Mouse (Mus musculus): ENCODE measurements around the gene Nexn. TPM values are rescaled to one million over a fixed set of nuclear protein-coding genes. Genes with fewer than 3 reads are reported as not detected.
"Not testable (repeated sequence)": the region's sequence is repeated elsewhere in the genome, so short reads cannot be mapped to it uniquely, and the experiment has no call there.

The Nexn gene
- polyA plus RNA-seq (2014; fragmentation: Nextera tagmentation; extraction: Ambion mirVana) = 5.4 and 6.1 TPM in 2 replicates

DNA sequence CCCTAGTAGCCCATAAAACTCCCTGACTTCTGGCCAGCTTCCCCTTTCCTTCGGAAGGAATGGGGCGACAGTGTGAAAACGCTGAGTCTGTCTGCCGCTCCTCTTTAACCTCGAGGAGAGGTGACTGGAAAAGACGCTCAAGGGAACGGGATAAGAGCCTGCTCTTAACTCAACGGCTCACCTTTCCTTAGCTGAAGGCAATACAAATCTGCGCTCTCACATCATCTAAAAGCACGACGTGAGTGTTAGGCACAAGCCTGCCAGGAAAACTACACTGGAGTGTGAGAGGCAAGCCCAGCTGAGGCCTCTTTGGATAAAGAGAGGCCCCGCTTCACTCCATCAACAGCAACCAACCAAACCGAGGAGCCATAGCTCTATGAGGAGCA lies at the start of gene Nexn:
Gene Nexn, minus strand, starts transcription at position 315 of the 386 bp plus-strand sequence.
- Histone ChIP-seq H3K9me3 (ENCODE audit: control insufficient read depth, low read length) (no peaks in the 10 kb centered on the region), H3K9ac (ENCODE audit: low read depth, low read length) (peak within 1 kb of the TSS; percentile 49), H3K4me2 (replicated peaks; ENCODE audit: low read depth, low read length) (peak within 1 kb of the TSS; percentile 96), H3K27ac (ENCODE audit: low read depth, low read length) (no peak within 1 kb of the TSS), H3K4me1 (replicated peaks; ENCODE audit: control insufficient read depth, insufficient read depth, low read length) (peaks cover 9% of the 10 kb centered on the region), H3K36me3 (ENCODE audit: control insufficient read depth, insufficient read depth, low read length) (no peaks in the 10 kb centered on the region), H3K27me3 (ENCODE audit: control insufficient read depth, insufficient read depth, low read length) (peaks cover 2% of the 10 kb centered on the region; the same call in 1 of the 2 replicates), H3K4me3 (ENCODE audit: low read depth, low read length) (peak within 1 kb of the TSS; percentile 51)
- ATAC-seq (ENCODE audit: low FRiP score) (peak; percentile 29), DNase-seq (ENCODE audit: low spot score) (peak; percentile 67)
- WGBS = 3% methylated on average over 13 of the region's 13 CpGs

GRCm38 (mm10) chr3:152315613-152316012 lies 49.5 kb upstream of the Nexn start:
- ATAC-seq (ENCODE audit: low FRiP score) = peak; percentile 82

GRCm38 (mm10) chr3:152314666-152315065 lies 48.5 kb upstream of the Nexn start:
- not testable (repeated sequence) for H3K36me3 ChIP-seq (ENCODE audit: control insufficient read depth, insufficient read depth, low read length); H3K27ac ChIP-seq (ENCODE audit: low read depth, low read length); ATAC-seq (ENCODE audit: low FRiP score); H3K4me1 ChIP-seq (replicated peaks; ENCODE audit: control insufficient read depth, insufficient read depth, low read length); H3K27me3 ChIP-seq (ENCODE audit: control insufficient read depth, insufficient read depth, low read length); H3K4me2 ChIP-seq (replicated peaks; ENCODE audit: low read depth, low read length); H3K9me3 ChIP-seq (ENCODE audit: control insufficient read depth, low read length); H3K4me3 ChIP-seq (ENCODE audit: low read depth, low read length); H3K9ac ChIP-seq (ENCODE audit: low read depth, low read length); DNase-seq (ENCODE audit: low spot score)
- 74% methylated on average over 14 of the region's 14 CpGs for WGBS

More at GRCm38 (mm10) chr3:152315613-152316012, 49.5 kb upstream of the Nexn start:
- Histone ChIP-seq H3K36me3 (ENCODE audit: control insufficient read depth, insufficient read depth, low read length) (0 out of 2 replicates have a peak, but pooled peaks cover under 1% of the 10 kb centered on the region), H3K4me3 (ENCODE audit: low read depth, low read length) (no peak overlapping the region), H3K4me2 (replicated peaks; ENCODE audit: low read depth, low read length) (no peak overlapping the region), H3K9ac (ENCODE audit: low read depth, low read length) (no peak overlapping the region), H3K4me1 (replicated peaks; ENCODE audit: control insufficient read depth, insufficient read depth, low read length) (no peaks in the 10 kb centered on the region), H3K27me3 (ENCODE audit: control insufficient read depth, insufficient read depth, low read length) (no peaks in the 10 kb centered on the region), H3K9me3 (ENCODE audit: control insufficient read depth, low read length) (no peaks in the 10 kb centered on the region), H3K27ac (ENCODE audit: low read depth, low read length) (no peak overlapping the region)
- peak; percentile 83 for DNase-seq (ENCODE audit: low spot score)
- WGBS = 9% methylated on average over 7 of the region's 7 CpGs

DNA sequence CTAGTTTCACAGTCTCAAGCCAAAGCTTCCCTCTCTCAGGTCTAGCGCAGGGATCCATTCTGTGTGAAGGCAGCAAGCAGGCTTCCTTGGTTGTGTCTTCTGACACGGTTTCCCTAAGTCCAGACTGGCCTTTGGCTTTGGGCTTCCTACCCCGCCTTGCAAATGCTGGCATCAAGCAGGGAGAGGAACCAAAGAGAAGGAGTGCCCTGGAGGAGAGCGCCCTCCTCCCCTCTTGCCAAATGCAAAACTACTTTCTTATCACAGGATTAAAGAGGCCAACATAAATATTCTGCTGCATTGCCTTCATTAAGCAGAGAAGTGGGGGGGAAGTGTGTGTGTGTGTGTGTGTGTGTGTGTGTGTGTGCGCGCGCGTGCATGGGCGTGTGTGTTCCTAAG lies 43.1 kb upstream of the Nexn start:
- 93% methylated on average over 9 of the region's 9 CpGs for WGBS
- H3K9ac ChIP-seq (ENCODE audit: low read depth, low read length) = no peak overlapping the region
- no peak overlapping the region for H3K4me3 ChIP-seq (ENCODE audit: low read depth, low read length)
- no peaks in the 10 kb centered on the region for H3K4me1 ChIP-seq (replicated peaks; ENCODE audit: control insufficient read depth, insufficient read depth, low read length)
- H3K27ac ChIP-seq (ENCODE audit: low read depth, low read length) = no peak overlapping the region
- no peaks in the 10 kb centered on the region for H3K36me3 ChIP-seq (ENCODE audit: control insufficient read depth, insufficient read depth, low read length)
- H3K27me3 ChIP-seq (ENCODE audit: control insufficient read depth, insufficient read depth, low read length) = no peaks in the 10 kb centered on the region
- no peak overlapping the region for H3K4me2 ChIP-seq (replicated peaks; ENCODE audit: low read depth, low read length)
- ATAC-seq (ENCODE audit: low FRiP score) = no peak
- H3K9me3 ChIP-seq (ENCODE audit: control insufficient read depth, low read length) = no peaks in the 10 kb centered on the region
- DNase-seq (ENCODE audit: low spot score) = no peak

DNA sequence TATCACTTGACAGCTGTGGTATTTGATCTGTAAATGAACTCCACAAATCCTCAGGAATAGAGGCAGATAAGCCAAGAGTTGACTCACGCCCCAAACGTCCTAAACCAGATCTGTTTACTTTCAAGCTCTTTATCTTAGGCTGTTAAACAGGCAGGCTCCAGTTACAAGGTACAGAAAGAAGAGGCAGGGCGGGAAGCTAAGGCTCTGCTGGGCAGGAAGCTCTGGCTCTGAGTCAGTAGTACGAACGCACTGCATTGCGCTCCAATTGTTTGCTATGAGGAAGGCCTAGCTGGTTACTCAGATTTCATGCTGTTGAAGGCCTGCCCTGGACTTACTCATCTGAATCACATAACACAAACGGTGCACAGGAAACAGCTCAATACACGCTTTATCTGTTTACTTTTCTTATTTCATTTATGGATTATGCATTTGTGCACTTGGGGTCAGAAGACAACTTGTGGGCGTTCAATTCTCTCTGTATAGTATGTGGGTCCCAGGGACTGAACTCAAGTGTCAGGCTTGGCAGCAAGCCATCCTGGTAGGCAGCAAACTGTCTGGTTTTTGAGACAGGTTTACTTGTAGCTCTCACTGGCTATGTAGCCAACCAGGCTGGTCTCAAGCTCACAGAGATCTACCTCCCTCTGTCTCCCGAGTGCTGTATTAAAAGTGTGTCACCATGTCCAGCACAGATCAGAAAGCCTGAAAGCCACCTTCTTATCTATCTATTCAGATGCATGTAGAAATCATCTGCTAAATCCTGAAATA lies 42.5 kb upstream of the Nexn start:
- Histone ChIP-seq H3K36me3 (ENCODE audit: control insufficient read depth, insufficient read depth, low read length) (no peaks in the 10 kb centered on the region), H3K27ac (ENCODE audit: low read depth, low read length) (no peak overlapping the region), H3K4me2 (replicated peaks; ENCODE audit: low read depth, low read length) (no peak overlapping the region), H3K27me3 (ENCODE audit: control insufficient read depth, insufficient read depth, low read length) (no peaks in the 10 kb centered on the region), H3K4me1 (replicated peaks; ENCODE audit: control insufficient read depth, insufficient read depth, low read length) (no peaks in the 10 kb centered on the region), H3K9ac (ENCODE audit: low read depth, low read length) (no peak overlapping the region), H3K4me3 (ENCODE audit: low read depth, low read length) (no peak overlapping the region), H3K9me3 (ENCODE audit: control insufficient read depth, low read length) (no peaks in the 10 kb centered on the region)
- no peak for DNase-seq (ENCODE audit: low spot score)
- no peak for ATAC-seq (ENCODE audit: low FRiP score)
- 71% methylated on average over 10 of the region's 10 CpGs for WGBS

GRCm38 (mm10) chr3:152305971-152306370 lies 39.8 kb upstream of the Nexn start:
- WGBS = 87% methylated on average over 4 of the region's 4 CpGs
- DNase-seq (ENCODE audit: low spot score) (no peak), ATAC-seq (ENCODE audit: low FRiP score) (no peak)
- H3K4me3 ChIP-seq (ENCODE audit: low read depth, low read length) = no peak overlapping the region
- H3K9me3 ChIP-seq (ENCODE audit: control insufficient read depth, low read length) = no peaks in the 10 kb centered on the region
- H3K27me3 ChIP-seq (ENCODE audit: control insufficient read depth, insufficient read depth, low read length) = no peaks in the 10 kb centered on the region
- H3K27ac ChIP-seq (ENCODE audit: low read depth, low read length) = no peak overlapping the region
- H3K4me1 ChIP-seq (replicated peaks; ENCODE audit: control insufficient read depth, insufficient read depth, low read length) = no peaks in the 10 kb centered on the region
- H3K36me3 ChIP-seq (ENCODE audit: control insufficient read depth, insufficient read depth, low read length) = no peaks in the 10 kb centered on the region
- no peak overlapping the region for H3K4me2 ChIP-seq (replicated peaks; ENCODE audit: low read depth, low read length)
- no peak overlapping the region for H3K9ac ChIP-seq (ENCODE audit: low read depth, low read length)

DNA sequence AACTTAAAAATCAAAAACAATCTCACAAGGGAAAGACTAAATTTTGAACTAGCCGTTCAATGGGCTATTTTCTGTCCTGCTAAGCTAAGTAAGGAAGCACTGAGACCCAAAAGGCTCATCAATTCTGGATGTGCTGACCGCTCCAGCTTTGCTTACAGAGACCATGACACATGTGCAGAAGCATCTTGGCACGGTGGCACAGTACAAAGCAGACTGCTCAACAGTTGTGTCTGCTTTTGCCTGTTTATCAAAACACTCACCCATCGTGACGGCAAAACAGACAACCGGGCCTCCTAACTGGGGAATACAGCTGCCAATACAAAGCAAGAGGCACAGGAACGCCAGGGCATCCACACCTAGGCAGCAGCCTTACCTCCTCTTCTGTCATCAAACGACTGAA lies 38.9 kb upstream of the Nexn start:
- Histone ChIP-seq H3K27me3 (ENCODE audit: control insufficient read depth, insufficient read depth, low read length) (no peaks in the 10 kb centered on the region), H3K27ac (ENCODE audit: low read depth, low read length) (no peak overlapping the region), H3K4me1 (replicated peaks; ENCODE audit: control insufficient read depth, insufficient read depth, low read length) (no peaks in the 10 kb centered on the region), H3K9ac (ENCODE audit: low read depth, low read length) (no peak overlapping the region), H3K36me3 (ENCODE audit: control insufficient read depth, insufficient read depth, low read length) (no peaks in the 10 kb centered on the region), H3K4me2 (replicated peaks; ENCODE audit: low read depth, low read length) (no peak overlapping the region), H3K4me3 (ENCODE audit: low read depth, low read length) (no peak overlapping the region), H3K9me3 (ENCODE audit: control insufficient read depth, low read length) (no peaks in the 10 kb centered on the region)
- DNase-seq (ENCODE audit: low spot score) (no peak), ATAC-seq (ENCODE audit: low FRiP score) (no peak)
- 91% methylated on average over 8 of the region's 8 CpGs for WGBS

DNA sequence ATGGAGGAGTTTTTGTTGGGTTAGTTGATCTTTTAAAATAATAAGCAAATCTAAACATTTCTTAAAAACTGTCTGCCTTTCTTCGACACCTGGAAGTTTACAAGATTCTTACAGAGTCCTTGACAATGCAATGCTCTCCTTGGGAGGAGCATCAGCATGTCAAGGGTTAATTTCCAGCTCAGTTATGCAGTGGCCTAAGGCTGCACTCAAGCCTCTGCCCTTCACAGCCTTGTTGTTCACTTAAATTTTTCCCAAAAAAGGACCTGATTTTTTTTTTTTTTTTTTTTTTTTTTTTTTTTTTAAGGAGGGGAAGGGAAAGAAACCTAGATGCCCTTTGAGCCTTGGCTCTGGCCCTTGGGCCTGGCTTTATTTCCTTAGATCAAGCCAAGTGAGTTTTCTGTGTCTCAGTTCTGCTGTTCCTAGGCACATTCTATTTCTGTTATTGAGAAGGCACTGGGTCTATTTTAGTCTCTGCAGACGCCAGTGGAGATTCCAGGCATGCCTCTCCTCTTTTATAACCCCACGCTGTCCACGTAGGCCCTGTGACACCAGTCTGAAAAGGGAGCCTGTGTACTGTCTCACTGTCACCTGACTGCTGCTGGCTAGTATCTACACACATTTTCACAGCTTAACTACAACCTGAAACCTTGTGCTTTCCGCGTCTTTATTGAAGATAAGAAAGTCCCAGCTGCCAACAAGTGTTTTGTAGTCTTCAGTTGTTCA lies 38.1 kb upstream of the Nexn start:
- DNase-seq (ENCODE audit: low spot score) = no peak
- no peak for ATAC-seq (ENCODE audit: low FRiP score)
- WGBS = 72% methylated on average over 6 of the region's 6 CpGs

More for the DNA sequence above, 38.1 kb upstream of the Nexn start:
- no peak overlapping the region for H3K27ac ChIP-seq (ENCODE audit: low read depth, low read length)
- H3K36me3 ChIP-seq (ENCODE audit: control insufficient read depth, insufficient read depth, low read length) = no peaks in the 10 kb centered on the region
- no peak overlapping the region for H3K4me2 ChIP-seq (replicated peaks; ENCODE audit: low read depth, low read length)
- H3K27me3 ChIP-seq (ENCODE audit: control insufficient read depth, insufficient read depth, low read length) = no peaks in the 10 kb centered on the region
- no peaks in the 10 kb centered on the region for H3K4me1 ChIP-seq (replicated peaks; ENCODE audit: control insufficient read depth, insufficient read depth, low read length)
- H3K4me3 ChIP-seq (ENCODE audit: low read depth, low read length) = no peak overlapping the region
- H3K9me3 ChIP-seq (ENCODE audit: control insufficient read depth, low read length) = no peaks in the 10 kb centered on the region
- no peak overlapping the region for H3K9ac ChIP-seq (ENCODE audit: low read depth, low read length)

Data from hindbrain, embryonic 11.5 days (tissue).